Comparison of ENCODE assay signal across 14 mouse cellular contexts in the genomic region with DNA sequence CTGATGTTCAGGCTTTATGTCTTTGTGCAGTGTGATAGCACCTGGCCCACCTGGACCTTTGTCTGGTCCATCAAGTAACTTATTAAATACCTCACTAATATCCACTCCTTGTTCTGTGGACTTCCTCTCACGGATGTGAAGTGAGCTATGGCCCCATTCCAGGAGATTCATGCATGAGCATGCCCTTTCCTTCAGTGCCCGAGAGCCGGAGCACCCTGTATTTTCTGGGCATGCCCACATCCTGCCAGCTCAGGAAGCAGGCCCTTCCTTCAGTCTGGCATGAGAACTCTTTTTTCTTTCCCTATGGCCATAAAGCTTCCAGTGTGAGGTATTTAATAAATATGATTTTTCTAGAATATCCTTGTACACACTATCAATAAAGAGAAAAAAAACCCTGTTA.
"Had no signal": no experiment of that assay in that cellular context is flagged by ENCODE, and none has a peak within 500 bp of the region (broad histone marks: within the 10 kb centered on the region; RNA-seq: fewer than 3 reads in every experiment).

No protein-coding gene starts in this region.

- H3K9me3 ChIP-seq: limb, embryonic 13.5 days; midbrain, embryonic 12.5 days; neural tube, embryonic 13.5 days had no signal

- H3K27me3 ChIP-seq: limb, embryonic 13.5 days; midbrain, embryonic 12.5 days; neural tube, embryonic 13.5 days had no signal

- ATAC-seq: intestine, embryonic 16.5 days; midbrain, embryonic 16.5 days had no signal

- DNase-seq: left cerebral cortex, postnatal 4 days; lung, adult 18-20 months; lung, postnatal 4 days; retina, postnatal 1 day; right cerebral cortex, postnatal 4 days; spleen, adult 18-20 months; thymus, adult 18-20 months; thymus, postnatal 36 days had no signal

- H3K36me3 ChIP-seq: limb, embryonic 13.5 days; midbrain, embryonic 12.5 days; neural tube, embryonic 13.5 days had no signal

- H3K27ac ChIP-seq: limb, embryonic 13.5 days; liver, embryonic 14.5 days; midbrain, embryonic 12.5 days; neural tube, embryonic 13.5 days had no signal

- H3K4me2 ChIP-seq: limb, embryonic 13.5 days; midbrain, embryonic 12.5 days; neural tube, embryonic 13.5 days had no signal

- H3K9ac ChIP-seq: limb, embryonic 13.5 days; liver, embryonic 14.5 days; midbrain, embryonic 12.5 days; neural tube, embryonic 13.5 days had no signal

- H3K4me3 ChIP-seq: limb, embryonic 13.5 days; midbrain, embryonic 12.5 days; neural tube, embryonic 13.5 days had no signal
